Comparison of ENCODE assay signal across 8 mouse cellular contexts in the genomic region with DNA sequence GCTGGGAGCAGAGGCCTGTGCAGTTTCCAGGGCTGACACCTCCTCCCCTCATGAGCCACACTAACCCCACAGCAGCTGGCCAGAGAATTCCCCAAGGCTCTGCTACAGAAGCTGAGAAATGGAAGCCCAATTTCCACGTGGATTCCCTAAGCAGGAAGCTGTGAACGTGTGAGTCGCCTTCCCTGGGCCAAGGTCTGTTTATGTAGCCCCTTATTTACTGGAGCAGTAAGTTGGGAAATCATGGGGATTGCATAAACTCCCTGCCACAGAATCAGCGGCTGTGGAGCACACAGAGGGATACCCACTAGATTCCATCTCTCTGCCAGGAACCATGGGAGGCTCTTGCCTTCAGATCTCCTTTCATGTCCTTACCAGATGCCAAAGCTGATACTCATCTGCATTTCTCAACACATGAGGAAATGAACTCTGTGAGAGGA.
DNase-seq lines count a peak whose midpoint lies in the region; ATAC-seq and TF ChIP-seq lines count a peak whose summit lies in the region.

No protein-coding gene starts in this region.

- 19% methylated on average over 4 of the region's 4 CpGs for WGBS in intestine, embryonic 16.5 days
- 25% methylated on average over 4 of the region's 4 CpGs for WGBS in intestine, embryonic 15.5 days
- 4% methylated on average over 4 of the region's 4 CpGs for WGBS in heart, adult 2 months
- WGBS in kidney, postnatal 0 days = 15% methylated on average over 4 of the region's 4 CpGs

- H3K27me3 ChIP-seq in intestine, embryonic 16.5 days (replicated peaks; ENCODE audit: control insufficient read depth, insufficient read depth, low read length) = no peaks in the 10 kb centered on the region
- no peaks in the 10 kb centered on the region for H3K27me3 ChIP-seq in intestine, embryonic 15.5 days (replicated peaks)
- H3K27me3 ChIP-seq in heart, adult 2 months (ENCODE audit: control insufficient read depth, insufficient read depth, low read length) = no peaks in the 10 kb centered on the region
- H3K27me3 ChIP-seq in kidney, postnatal 0 days (ENCODE audit: insufficient read depth, low read length) = no peaks in the 10 kb centered on the region

- no peaks in the 10 kb centered on the region for H3K36me3 ChIP-seq in intestine, embryonic 16.5 days (ENCODE audit: control insufficient read depth, insufficient read depth, low read length)
- H3K36me3 ChIP-seq in intestine, embryonic 15.5 days = no peaks in the 10 kb centered on the region
- H3K36me3 ChIP-seq in heart, adult 2 months (ENCODE audit: control insufficient read depth, insufficient read depth, low read length) = peaks cover 4% of the 10 kb centered on the region; the same call in 1 of the 2 replicates
- H3K36me3 ChIP-seq in kidney, postnatal 0 days (ENCODE audit: insufficient read depth, low read length) = no peaks in the 10 kb centered on the region

- DNase-seq in embryo, embryonic 11 days = peak; percentile 64
- peak; percentile 59 to 75 for DNase-seq in heart, adult 2 months
- peak; percentile 39 for DNase-seq in kidney, postnatal 0 days (ENCODE audit: low spot score)
- peak; percentile 59 for DNase-seq in retina, postnatal 1 day
- no peak for DNase-seq in spleen, adult 18-20 months
- DNase-seq in frontal cortex, postnatal 10 days (ENCODE audit: low spot score in 2 of 2) = no peak

- no peak overlapping the region for H3K9ac ChIP-seq in intestine, embryonic 16.5 days (ENCODE audit: low read depth, low read length)
- no peak overlapping the region for H3K9ac ChIP-seq in intestine, embryonic 15.5 days
- H3K9ac ChIP-seq in heart, adult 2 months (ENCODE audit: low read depth, low read length) = peak overlapping the region; percentile 65
- no peak overlapping the region for H3K9ac ChIP-seq in kidney, postnatal 0 days (ENCODE audit: low read depth, low read length)

- ATAC-seq in intestine, embryonic 16.5 days = peak; percentile 26; the same call in 1 of the 2 replicates
- ATAC-seq in intestine, embryonic 15.5 days = no peak
- no peak for ATAC-seq in kidney, postnatal 0 days (replicated peaks; ENCODE audit: low FRiP score, low read depth)

- H3K4me1 ChIP-seq in intestine, embryonic 16.5 days (ENCODE audit: control insufficient read depth, insufficient read depth, low read length) = peaks cover 6% of the 10 kb centered on the region; the same call in 1 of the 2 replicates
- 0 out of 2 replicates have a peak, but pooled peaks cover 2% of the 10 kb centered on the region for H3K4me1 ChIP-seq in intestine, embryonic 15.5 days (replicated peaks)
- H3K4me1 ChIP-seq in heart, adult 2 months (ENCODE audit: control insufficient read depth, insufficient read depth, low read length) = peaks cover 13% of the 10 kb centered on the region
- peaks cover 18% of the 10 kb centered on the region for H3K4me1 ChIP-seq in kidney, postnatal 0 days (replicated peaks; ENCODE audit: insufficient read depth, low read length)

- intact Hi-C loops in heart, adult 2 months (cut with DNase I) = loop anchor here (5.0 kb wide), 2 partner anchors 40 to 90 kb away; no protein-coding TSS in a partner anchor

- H3K79me2 ChIP-seq in heart, adult 2 months (replicated peaks; ENCODE audit: control insufficient read depth, insufficient read depth, low read length) = no peaks in the 10 kb centered on the region

- no peaks in the 10 kb centered on the region for H3K9me3 ChIP-seq in intestine, embryonic 16.5 days (ENCODE audit: control insufficient read depth, low read length)
- H3K9me3 ChIP-seq in intestine, embryonic 15.5 days = no peaks in the 10 kb centered on the region
- no peaks in the 10 kb centered on the region for H3K9me3 ChIP-seq in kidney, postnatal 0 days (replicated peaks; ENCODE audit: low read length)

- TF ChIP-seq CTCF in heart, adult 2 months (IDR thresholded peaks at IDR 0.05) = no peak
- TF ChIP-seq CTCF in kidney, postnatal 0 days (IDR thresholded peaks at IDR 0.05; ENCODE audit: low read depth) = no peak

- H3K27ac ChIP-seq in intestine, embryonic 16.5 days (ENCODE audit: low read length) = no peak overlapping the region
- H3K27ac ChIP-seq in intestine, embryonic 15.5 days = no peak overlapping the region
- peak overlapping the region; percentile 70 for H3K27ac ChIP-seq in heart, adult 2 months
- no peak overlapping the region for H3K27ac ChIP-seq in kidney, postnatal 0 days

- TF ChIP-seq POLR2A in heart, adult 2 months (IDR thresholded peaks at IDR 0.05; ENCODE audit: insufficient read depth, low read depth, low read length) = peak; percentile 40; the same call in 1 of the 2 replicates

- TF ChIP-seq EP300 in heart, adult 2 months (IDR thresholded peaks at IDR 0.05; ENCODE audit: insufficient read depth, low read depth, low read length) = peak; percentile 80

- H3K4me3 ChIP-seq in intestine, embryonic 16.5 days (ENCODE audit: low read length) = no peak overlapping the region
- no peak overlapping the region for H3K4me3 ChIP-seq in intestine, embryonic 15.5 days (replicated peaks)
- peak overlapping the region; percentile 5; the same call in 1 of the 2 replicates for H3K4me3 ChIP-seq in heart, adult 2 months
- no peak overlapping the region for H3K4me3 ChIP-seq in kidney, postnatal 0 days (replicated peaks; ENCODE audit: low read depth, low read length)

- H3K4me2 ChIP-seq in intestine, embryonic 16.5 days (ENCODE audit: low read depth, low read length) = no peak overlapping the region
- H3K4me2 ChIP-seq in intestine, embryonic 15.5 days (replicated peaks) = no peak overlapping the region
- H3K4me2 ChIP-seq in kidney, postnatal 0 days (ENCODE audit: low read length) = no peak overlapping the region

Comparison
In these comparisons a context has a peak if more than half of its experiments do, and no peak if none do; other contexts are left out.
1. DNase-seq: peak in embryo, embryonic 11 days (single experiment), heart, adult 2 months (2 of 2), kidney, postnatal 0 days (single experiment) and retina, postnatal 1 day (single experiment); none in spleen, adult 18-20 months (0 of 2) and frontal cortex, postnatal 10 days (0 of 2).